8 mouse cellular contexts compared by ENCODE assay signal in genomic region chr9:88439238-88439600, GRCm38 (mm10). TPM values are rescaled to one million over a fixed set of nuclear protein-coding genes. Genes with fewer than 3 reads are reported as not detected.
DNase-seq lines count a peak whose midpoint lies in the region; ATAC-seq and TF ChIP-seq lines count a peak whose summit lies in the region.

No protein-coding gene starts in this region.

- no peak for DNase-seq in heart, adult 11 months
- DNase-seq in ovary, postnatal 36 days (ENCODE audit: low spot score), result no peak
- no peak for DNase-seq in left cerebral cortex, adult 8-10 months (ENCODE audit: low spot score in 2 of 2)

- no peaks in the 10 kb centered on the region for H3K27me3 ChIP-seq in heart, embryonic 11.5 days (ENCODE audit: control insufficient read depth, insufficient read depth, low read length)
- H3K27me3 ChIP-seq in E14TG2a.4 (ENCODE audit: insufficient read depth, low read length), result peaks cover 3% of the 10 kb centered on the region; the same call in 1 of the 2 replicates
- no peaks in the 10 kb centered on the region for H3K27me3 ChIP-seq in forebrain, embryonic 15.5 days
- no peaks in the 10 kb centered on the region for H3K27me3 ChIP-seq in liver, embryonic 15.5 days

- H3K36me3 ChIP-seq in heart, embryonic 11.5 days (ENCODE audit: control insufficient read depth, insufficient read depth, low read length), result peaks cover 2% of the 10 kb centered on the region; the same call in 1 of the 2 replicates
- no peaks in the 10 kb centered on the region for H3K36me3 ChIP-seq in E14TG2a.4 (ENCODE audit: insufficient read depth, low read length)
- H3K36me3 ChIP-seq in forebrain, embryonic 15.5 days, result no peaks in the 10 kb centered on the region
- no peaks in the 10 kb centered on the region for H3K36me3 ChIP-seq in liver, embryonic 15.5 days (replicated peaks)

- peak overlapping the region; percentile 83 for H3K4me3 ChIP-seq in heart, embryonic 11.5 days (ENCODE audit: low read depth, low read length)
- H3K4me3 ChIP-seq in E14TG2a.4 (replicated peaks; ENCODE audit: low read length), result peak overlapping the region; percentile 89
- H3K4me3 ChIP-seq in forebrain, embryonic 15.5 days, result peak overlapping the region; percentile 63
- H3K4me3 ChIP-seq in liver, embryonic 15.5 days (replicated peaks), result peak overlapping the region; percentile 92

- H3K9me3 ChIP-seq in heart, embryonic 11.5 days (replicated peaks; ENCODE audit: control insufficient read depth, low read length), result no peaks in the 10 kb centered on the region
- H3K9me3 ChIP-seq in E14TG2a.4 (ENCODE audit: low read length), result no peaks in the 10 kb centered on the region
- H3K9me3 ChIP-seq in forebrain, embryonic 15.5 days, result no peaks in the 10 kb centered on the region
- no peaks in the 10 kb centered on the region for H3K9me3 ChIP-seq in liver, embryonic 15.5 days (replicated peaks)

- H3K9ac ChIP-seq in heart, embryonic 11.5 days (ENCODE audit: low read depth, low read length), result peak overlapping the region; percentile 90
- H3K9ac ChIP-seq in forebrain, embryonic 15.5 days (replicated peaks), result peak overlapping the region; percentile 65
- H3K9ac ChIP-seq in liver, embryonic 15.5 days, result peak overlapping the region; percentile 88

- TF ChIP-seq CTCF in E14TG2a.4 (conservative IDR thresholded peaks at IDR 0.05; ENCODE audit: low read length), result no peak

- under 1% methylated on average over 17 of the region's 17 CpGs for WGBS in heart, embryonic 11.5 days (ENCODE audit: insufficient replicate concordance)
- under 1% methylated on average over 17 of the region's 17 CpGs for WGBS in forebrain, embryonic 15.5 days
- WGBS in liver, embryonic 15.5 days (ENCODE audit: insufficient replicate concordance), result under 1% methylated on average over 17 of the region's 17 CpGs

- H3K27ac ChIP-seq in heart, embryonic 11.5 days (ENCODE audit: low read depth, low read length), result peak overlapping the region; percentile 92
- peak overlapping the region; percentile 88 for H3K27ac ChIP-seq in forebrain, embryonic 15.5 days (replicated peaks)
- H3K27ac ChIP-seq in liver, embryonic 15.5 days (replicated peaks), result peak overlapping the region; percentile 93

- no peak for ATAC-seq in heart, embryonic 11.5 days (replicated peaks; ENCODE audit: insufficient number of reproducible peaks, low FRiP score, low TSS enrichment)
- no peak for ATAC-seq in forebrain, embryonic 15.5 days (replicated peaks)
- peak; percentile 21; the same call in 1 of the 2 replicates for ATAC-seq in liver, embryonic 15.5 days (ENCODE audit: insufficient read depth)
- ATAC-seq in monocyte, adult 5-6 weeks (replicated peaks; ENCODE audit: insufficient number of reproducible peaks, low FRiP score, low TSS enrichment, poor library complexity, severe bottlenecking), result no peak

- H3K4me1 ChIP-seq in heart, embryonic 11.5 days (ENCODE audit: control insufficient read depth, insufficient read depth, low read length), result peaks cover 4% of the 10 kb centered on the region; the same call in 1 of the 2 replicates
- peaks cover 19% of the 10 kb centered on the region for H3K4me1 ChIP-seq in E14TG2a.4 (replicated peaks; ENCODE audit: low read depth, low read length)
- H3K4me1 ChIP-seq in forebrain, embryonic 15.5 days, result peaks cover 12% of the 10 kb centered on the region; the same call in 1 of the 2 replicates
- H3K4me1 ChIP-seq in liver, embryonic 15.5 days (replicated peaks), result peaks cover 19% of the 10 kb centered on the region

- peak overlapping the region; percentile 85 for H3K4me2 ChIP-seq in heart, embryonic 11.5 days
- peak overlapping the region; percentile 67 for H3K4me2 ChIP-seq in forebrain, embryonic 15.5 days (replicated peaks)
- peak overlapping the region; percentile 97 for H3K4me2 ChIP-seq in liver, embryonic 15.5 days

RNA-seq across cellular contexts. Expression of gene Snx14, which starts 0.5 kb away (rescaled TPM):
- polyA plus RNA-seq in heart, embryonic 11.5 days (2014; fragmentation: Nextera tagmentation; extraction: Ambion mirVana), result 28.3 and 28.9 TPM in 2 replicates
- polyA plus RNA-seq in forebrain, embryonic 15.5 days (2015; fragmentation: Nextera tagmentation; extraction: Ambion mirVana), result 26.2 and 27.7 TPM in 2 replicates
- polyA plus RNA-seq in liver, embryonic 15.5 days (2015; fragmentation: Nextera tagmentation; extraction: Ambion mirVana), result 9.7 and 11.0 TPM in 2 replicates
- total RNA-seq in left cerebral cortex, adult 8-10 months (2022), result 10 to 100 TPM; 49.4 to 57.4 (median 53.1) TPM
- total RNA-seq in monocyte, adult 5-6 weeks (2017), result 34.1 to 44.9 TPM (median 35.3 TPM) in 3 replicates

RNA-seq across cellular contexts. Expression of gene Gm20537, which starts 17.2 kb away (rescaled TPM):
- 0.55 and 1.0 TPM in 2 replicates for polyA plus RNA-seq in heart, embryonic 11.5 days (2014; fragmentation: Nextera tagmentation; extraction: Ambion mirVana)
- 0.57 and 0.69 TPM in 2 replicates for polyA plus RNA-seq in forebrain, embryonic 15.5 days (2015; fragmentation: Nextera tagmentation; extraction: Ambion mirVana)
- 0.18 and 0.35 TPM in 2 replicates for polyA plus RNA-seq in liver, embryonic 15.5 days (2015; fragmentation: Nextera tagmentation; extraction: Ambion mirVana)
- total RNA-seq in left cerebral cortex, adult 8-10 months (2022), result not detected
- not detected in 3 replicates for total RNA-seq in monocyte, adult 5-6 weeks (2017)

RNA-seq across cellular contexts. Expression of gene Syncrip, which starts 43.2 kb away (rescaled TPM):
- 65.3 and 70.1 TPM in 2 replicates for polyA plus RNA-seq in heart, embryonic 11.5 days (2014; fragmentation: Nextera tagmentation; extraction: Ambion mirVana)
- polyA plus RNA-seq in forebrain, embryonic 15.5 days (2015; fragmentation: Nextera tagmentation; extraction: Ambion mirVana), result 120 and 123 TPM in 2 replicates
- polyA plus RNA-seq in liver, embryonic 15.5 days (2015; fragmentation: Nextera tagmentation; extraction: Ambion mirVana), result 28.9 and 33.1 TPM in 2 replicates
- 10 to 100 TPM; 60.8 to 67.3 (median 62.1) TPM for total RNA-seq in left cerebral cortex, adult 8-10 months (2022)
- total RNA-seq in monocyte, adult 5-6 weeks (2017), result 112 to 157 TPM (median 127 TPM) in 3 replicates
